Mouse (Mus musculus) MEL (cell line): ENCODE data around the gene C130032M10Rik. TPM values are rescaled to one million over a fixed set of nuclear protein-coding genes. Genes with fewer than 3 reads are reported as not detected.

ENCODE experiments used
- DNase-seq: peaks from one replicate; pipeline ENCODE4 v3.0.0; 2011; ENCODE audit warnings: low read depth, low spot score
- H3K27ac ChIP-seq: 2 replicates; pipeline ENCODE4 v1.5.1; 2012; ENCODE audit warnings: low read depth, mild to moderate bottlenecking, control low read depth, low read length, moderate library complexity; ENCODE audit not compliant: control insufficient read depth
- H3K27me3 ChIP-seq, 2 experiments: fragments of 150-350 bp in 1 of 2; sonication (generic) in 1 of 2; 2 replicates each; pipeline ENCODE4 v1.6.1; 2012; ENCODE audit warnings: low read length in 2 of 2, mild to moderate bottlenecking in 2 of 2, improper control_type of control experiment in 1 of 2, moderate library complexity in 1 of 2; ENCODE audit not compliant: insufficient read depth in 2 of 2, control insufficient read depth in 1 of 2
- H3K36me3 ChIP-seq, 2 experiments: 2 replicates each; pipeline ENCODE4 v1.6.1; 2012 to 2014; ENCODE audit warnings: low read length in 2 of 2, improper control_type of control experiment in 1 of 2, inconsistent platforms in 1 of 2, mild to moderate bottlenecking in 1 of 2; ENCODE audit not compliant: insufficient read depth in 2 of 2, control insufficient read depth in 1 of 2
- H3K4me1 ChIP-seq, 2 experiments: fragments of 150-350 bp in 1 of 2; sonication (generic) in 1 of 2; 2 replicates each; pipeline ENCODE4 v1.6.1; 2012; ENCODE audit warnings: low read length in 2 of 2, improper control_type of control experiment in 1 of 2, mild to moderate bottlenecking in 1 of 2; ENCODE audit not compliant: insufficient read depth in 2 of 2, control insufficient read depth in 1 of 2
- H3K4me3 ChIP-seq, 2 experiments: fragments of 150-350 bp in 1 of 2; sonication (generic) in 1 of 2; 2 replicates each; pipeline ENCODE4 v1.5.1; 2012; ENCODE audit warnings: low read depth in 2 of 2, low read length in 2 of 2, mild to moderate bottlenecking in 2 of 2, moderate library complexity in 2 of 2, control low read depth in 1 of 2, improper control_type of control experiment in 1 of 2; ENCODE audit not compliant: control insufficient read depth in 1 of 2, insufficient read depth in 1 of 2
- H3K79me2 ChIP-seq: 2 replicates; pipeline ENCODE4 v1.6.1; 2012; ENCODE audit warnings: mild to moderate bottlenecking, low read length, moderate library complexity; ENCODE audit not compliant: control insufficient read depth, poor library complexity, insufficient read depth
- H3K9ac ChIP-seq: 2 replicates; pipeline ENCODE4 v1.6.1; 2012; ENCODE audit warnings: low read depth, mild to moderate bottlenecking, control low read depth, low read length, moderate library complexity; ENCODE audit not compliant: control insufficient read depth, poor library complexity, severe bottlenecking
- H3K9me3 ChIP-seq: fragments of 150-350 bp; sonication (generic); replicated peaks from 2 replicates; pipeline ENCODE4 v1.6.1; 2012; ENCODE audit warnings: mild to moderate bottlenecking, low read length, improper control_type of control experiment, moderate library complexity; ENCODE audit not compliant: insufficient read depth
- BHLHE40 ChIP-seq: IDR thresholded peaks from 2 replicates; pipeline ENCODE4 v1.6.1; 2012; ENCODE audit warnings: low read depth, mild to moderate bottlenecking, inconsistent platforms, low read length, improper control_type of control experiment, borderline replicate concordance
- ETS1 ChIP-seq: IDR thresholded peaks from 2 replicates; pipeline ENCODE4 v1.6.1; 2012; ENCODE audit warnings: low read depth, mild to moderate bottlenecking, inconsistent platforms, low read length, improper control_type of control experiment, moderate library complexity
- GABPA ChIP-seq: IDR thresholded peaks from 2 replicates; pipeline ENCODE4 v1.6.1; 2012; ENCODE audit warnings: low read depth, mild to moderate bottlenecking, inconsistent platforms, low read length, improper control_type of control experiment, moderate library complexity
- GATA1 ChIP-seq: IDR thresholded peaks from 2 replicates; pipeline ENCODE4 v1.6.1; 2011; ENCODE audit warnings: low read depth, low read length, improper control_type of control experiment
- KAT2A ChIP-seq: conservative IDR thresholded peaks from 2 replicates; pipeline ENCODE4 v1.6.1; 2012; ENCODE audit warnings: low read depth, low read length, improper control_type of control experiment, inconsistent platforms
- MAFK ChIP-seq: IDR thresholded peaks from 2 replicates; pipeline ENCODE4 v1.6.1; 2011; ENCODE audit warnings: low read depth, mild to moderate bottlenecking, low read length, improper control_type of control experiment, borderline replicate concordance
- MAZ ChIP-seq: IDR thresholded peaks from 2 replicates; pipeline ENCODE4 v1.6.1; 2012; ENCODE audit warnings: low read depth, mild to moderate bottlenecking, inconsistent platforms, low read length, improper control_type of control experiment
- MEF2A ChIP-seq: IDR thresholded peaks from 2 replicates; pipeline ENCODE4 v1.6.1; 2014; ENCODE audit warnings: low read depth, mild to moderate bottlenecking, inconsistent platforms, low read length, improper control_type of control experiment; ENCODE audit not compliant: poor library complexity, insufficient replicate concordance, severe bottlenecking; ENCODE audit errors: extremely low read depth
- MXI1 ChIP-seq: IDR thresholded peaks from 2 replicates; pipeline ENCODE4 v1.6.1; 2011; ENCODE audit warnings: mild to moderate bottlenecking, low read depth, low read length, improper control_type of control experiment
- MYC ChIP-seq: IDR thresholded peaks from 2 replicates; pipeline ENCODE4 v1.6.1; 2011; ENCODE audit warnings: low read depth, mild to moderate bottlenecking, low read length, improper control_type of control experiment, moderate library complexity
- NRF1 ChIP-seq: IDR thresholded peaks from 2 replicates; pipeline ENCODE4 v1.6.1; 2014; ENCODE audit warnings: low read depth, mild to moderate bottlenecking, inconsistent platforms, low read length, improper control_type of control experiment, moderate library complexity; ENCODE audit not compliant: poor library complexity, insufficient read depth, severe bottlenecking
- POLR2AphosphoS2 ChIP-seq: IDR thresholded peaks from 2 replicates; pipeline ENCODE4 v1.6.1; 2011; ENCODE audit warnings: low read length, improper control_type of control experiment
- POLR2AphosphoS5 ChIP-seq: IDR thresholded peaks from 2 replicates; pipeline ENCODE4 v1.6.1; 2012; ENCODE audit warnings: low read depth, borderline replicate concordance, mild to moderate bottlenecking, inconsistent platforms, low read length, moderate library complexity, mixed read lengths
- SIN3A ChIP-seq: IDR thresholded peaks from 2 replicates; pipeline ENCODE4 v1.6.1; 2012; ENCODE audit warnings: low read length, improper control_type of control experiment, inconsistent platforms
- SMC3 ChIP-seq: IDR thresholded peaks from 2 replicates; pipeline ENCODE4 v1.6.1; 2011; ENCODE audit warnings: low read depth, low read length, improper control_type of control experiment
- TBP ChIP-seq: IDR thresholded peaks from 2 replicates; pipeline ENCODE4 v1.8.0; 2011; ENCODE audit warnings: low read depth, low read length, improper control_type of control experiment
- UBTF ChIP-seq: IDR thresholded peaks from 2 replicates; pipeline ENCODE4 v1.6.1; 2012; ENCODE audit warnings: low read depth, mild to moderate bottlenecking, inconsistent platforms, low read length, improper control_type of control experiment, moderate library complexity, borderline replicate concordance; ENCODE audit not compliant: insufficient read depth
- ZKSCAN1 ChIP-seq: IDR thresholded peaks from 2 replicates; pipeline ENCODE4 v1.6.1; 2012; ENCODE audit warnings: low read depth, mild to moderate bottlenecking, inconsistent platforms, low read length, improper control_type of control experiment, moderate library complexity
- ZMIZ1 ChIP-seq: IDR thresholded peaks from 2 replicates; pipeline ENCODE4 v1.6.1; 2012; ENCODE audit warnings: low read depth, mild to moderate bottlenecking, inconsistent platforms, low read length, improper control_type of control experiment, moderate library complexity
- ZNF384 ChIP-seq: IDR thresholded peaks from 2 replicates; pipeline ENCODE4 v1.6.1; 2012; ENCODE audit warnings: low read depth, mild to moderate bottlenecking, inconsistent platforms, low read length, improper control_type of control experiment
- polyA plus RNA-seq, 2 experiments: library from polyadenylated mRNA; stranded (reverse) in 1 of 2; unstranded in 1 of 2; fragments of >175 nt in 1 of 2; fragments of >200 nt in 1 of 2; gene quantifications; 2 replicates each; pipeline versions ENCODE4 v1.2.1 to v1.2.4; 2012; ENCODE audit warnings: low replicate concordance in 2 of 2, low read depth in 1 of 2; ENCODE audit not compliant: insufficient read length in 2 of 2, insufficient read depth in 1 of 2, missing spikeins in 1 of 2
- total RNA-seq: library from RNA; depleted of rRNA; stranded (reverse); fragments of 300-350 nt; gene quantifications from 2 replicates; pipeline ENCODE4 v1.2.3, GENCODE M21; 2012

C130032M10Rik gene
- total and polyA plus RNA-seq, 3 experiments, result not detected

DNA sequence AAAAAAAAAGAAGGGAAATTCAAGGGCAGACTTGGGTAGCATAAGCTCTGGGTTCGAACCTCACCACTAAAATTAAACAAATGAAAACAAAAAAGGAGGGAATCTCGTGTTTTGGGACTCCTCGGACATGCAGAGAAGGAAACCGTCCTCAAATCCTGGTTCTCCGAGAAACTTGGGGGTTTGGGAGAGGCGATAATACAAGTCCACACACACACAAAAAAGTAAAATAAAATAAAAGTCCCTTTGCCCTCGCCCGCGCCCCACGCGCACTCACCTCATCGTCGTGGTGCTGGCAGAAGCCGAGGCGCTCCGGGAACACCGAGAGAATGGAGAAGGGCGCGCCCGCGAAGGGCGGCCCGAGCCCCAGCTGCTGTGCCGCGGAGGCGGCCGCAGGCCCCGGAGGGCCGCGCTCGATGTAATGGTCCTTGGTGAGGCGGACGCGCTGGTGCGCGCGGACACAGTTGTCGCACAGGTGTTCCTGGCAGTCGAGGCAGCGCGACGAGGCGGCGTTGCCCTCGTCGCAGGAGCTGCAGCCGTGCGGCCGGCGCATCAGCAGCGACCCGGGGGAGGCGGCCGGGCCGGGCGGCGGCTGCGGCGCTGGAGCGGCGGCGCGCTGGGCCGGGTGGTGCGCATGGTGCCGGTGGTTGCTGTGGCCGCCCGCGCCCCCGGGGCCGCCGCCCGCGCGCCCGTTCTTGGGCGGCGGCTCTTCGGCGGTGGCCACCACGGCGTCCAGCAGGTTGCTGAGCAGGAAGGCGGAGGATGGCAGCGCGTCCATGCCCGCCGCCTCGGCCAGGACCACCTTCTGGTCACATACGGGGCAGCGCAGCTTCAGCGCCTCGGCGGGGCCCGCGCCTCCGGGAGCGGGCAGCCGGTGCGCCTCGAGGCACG lies 46.8 kb downstream of the C130032M10Rik start:
- TF ChIP-seq BHLHE40, result no peak
- TF ChIP-seq SMC3, result no peak
- Histone ChIP-seq H3K27ac (no peak overlapping the region), H3K79me2 (no peaks in the 10 kb centered on the region), H3K4me1 (no peaks in the 10 kb centered on the region), H3K4me3 (no peak overlapping the region), H3K36me3 (no peaks in the 10 kb centered on the region), H3K9ac (no peak overlapping the region), H3K27me3 (peaks cover 0 to 2% of the 10 kb centered on the region in 2 experiments; a peak in 1 of 4 replicates), H3K9me3 (no peaks in the 10 kb centered on the region)
- DNase-seq, result no peak

- no peaks in the 10 kb centered on the region for H3K36me3 ChIP-seq
- no peaks in the 10 kb centered on the region for H3K9me3 ChIP-seq
- H3K79me2 ChIP-seq, result no peaks in the 10 kb centered on the region
- H3K27me3 ChIP-seq, result peaks cover 0 to 2% of the 10 kb centered on the region in 2 experiments; a peak in 1 of 4 replicates
- H3K27ac ChIP-seq, result no peak overlapping the region
- no peak overlapping the region for H3K9ac ChIP-seq
- no peak overlapping the region for H3K4me3 ChIP-seq
- TF ChIP-seq ZKSCAN1 (no peak), ZNF384 (no peak), POLR2AphosphoS2 (no peak), KAT2A (no peak), NRF1 (no peak), MEF2A (no peak), UBTF (no peak), ZMIZ1 (no peak), MXI1 (no peak), TBP (no peak), GABPA (no peak), MAFK (no peak), MAZ (no peak), MYC (no peak), SIN3A (no peak), BHLHE40 (no peak), GATA1 (no peak), POLR2AphosphoS5 (no peak), ETS1 (no peak)
- DNase-seq, result no peak
- H3K4me1 ChIP-seq, result no peaks in the 10 kb centered on the region
Measured at GRCm38 (mm10) chr9:114562919-114563751, 47.6 kb downstream of the C130032M10Rik start.
